Mouse (Mus musculus): ENCODE data around the gene Kpna6. TPM values are rescaled to one million over a fixed set of nuclear protein-coding genes. Genes with fewer than 3 reads are reported as not detected.

Kpna6 gene
- total RNA-seq, 2 experiments from 2014 or later, result 20.9 to 30.0 TPM

- peak; percentile 88 for ATAC-seq (replicated peaks; ENCODE audit: poor library complexity)
These were observed 53.5 kb downstream of the Kpna6 start, which contains the start of gene Iqcc for GRCm38 (mm10) chr4:129618786-129619691. Gene Iqcc (minus strand): TSS chr4:129619099.

DNA sequence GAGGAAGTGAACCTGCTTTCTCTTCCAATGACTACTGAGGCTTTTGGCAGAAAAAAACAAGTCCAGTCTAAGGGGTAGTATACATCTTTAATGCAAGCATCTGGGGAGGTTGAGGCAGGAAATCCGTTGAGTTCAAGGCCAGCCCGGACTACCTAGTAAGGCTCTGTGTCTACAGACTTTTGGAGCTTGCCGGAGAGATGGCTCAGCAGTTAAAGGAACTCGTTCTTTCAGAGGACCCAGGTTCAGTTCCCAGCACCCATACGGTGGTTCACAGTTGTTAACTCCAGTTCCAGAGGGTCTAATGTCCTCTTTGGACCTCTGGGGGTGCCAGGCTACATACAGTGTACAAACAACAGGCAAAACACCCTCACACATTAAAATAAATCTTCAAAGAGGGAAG is 54.5 kb downstream of the Kpna6 start:
- no peak for ATAC-seq (replicated peaks; ENCODE audit: poor library complexity)

DNA sequence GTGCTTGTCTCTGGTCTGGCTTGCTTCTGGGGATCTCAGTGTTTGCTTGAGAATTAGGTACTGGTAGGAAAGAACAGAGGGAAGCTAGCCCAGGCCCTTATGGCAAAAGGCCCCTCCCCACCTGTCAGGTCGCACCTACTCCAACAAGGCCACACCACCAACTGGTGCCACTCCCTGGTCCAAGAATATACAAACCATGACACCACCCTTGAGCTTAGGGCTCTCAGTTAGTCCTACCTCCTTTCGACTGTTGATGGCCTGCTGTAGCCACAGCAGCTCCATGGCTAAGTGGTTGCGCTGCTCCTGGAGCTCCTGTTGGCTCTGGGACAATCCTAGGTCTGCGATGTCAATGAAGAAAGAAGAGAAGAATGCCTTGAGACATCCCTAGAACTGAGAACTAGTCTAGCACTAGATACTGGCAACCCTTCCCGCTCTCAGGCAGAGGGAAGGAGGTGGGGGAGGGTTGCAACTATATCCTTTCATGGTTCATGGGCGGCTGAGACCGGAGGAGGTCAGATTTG is 55.4 kb downstream of the Kpna6 start:
- no peak for ATAC-seq (replicated peaks; ENCODE audit: poor library complexity)

- no peak for ATAC-seq (replicated peaks; ENCODE audit: poor library complexity)
These were observed 55.9 kb downstream of the Kpna6 start for GRCm38 (mm10) chr4:129616631-129617030.

DNA sequence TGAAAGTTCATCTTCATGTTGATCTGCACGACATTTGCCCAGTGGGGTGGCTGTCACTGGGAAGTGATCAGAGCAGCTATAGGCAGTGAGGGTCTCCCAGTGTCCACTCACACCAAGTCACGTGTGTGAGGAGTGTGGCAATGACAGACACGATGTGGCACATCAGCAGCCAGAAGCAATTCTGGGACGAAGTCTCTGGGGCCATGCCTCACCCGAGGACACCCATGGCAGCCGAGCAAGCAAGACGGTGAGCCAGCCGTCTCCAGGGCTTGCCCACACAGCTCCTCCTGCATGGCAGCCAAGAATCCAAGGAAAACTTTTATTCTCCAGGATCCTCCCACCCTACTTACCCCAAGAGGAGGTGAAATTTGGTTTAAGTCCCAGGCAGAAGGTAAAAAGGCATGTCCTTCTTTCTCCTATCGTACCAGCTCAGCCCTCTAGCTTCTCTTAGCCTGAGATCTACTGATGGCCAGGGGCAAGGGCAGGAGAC is 56.7 kb downstream of the Kpna6 start:
- ATAC-seq (replicated peaks; ENCODE audit: poor library complexity), result no peak

DNA sequence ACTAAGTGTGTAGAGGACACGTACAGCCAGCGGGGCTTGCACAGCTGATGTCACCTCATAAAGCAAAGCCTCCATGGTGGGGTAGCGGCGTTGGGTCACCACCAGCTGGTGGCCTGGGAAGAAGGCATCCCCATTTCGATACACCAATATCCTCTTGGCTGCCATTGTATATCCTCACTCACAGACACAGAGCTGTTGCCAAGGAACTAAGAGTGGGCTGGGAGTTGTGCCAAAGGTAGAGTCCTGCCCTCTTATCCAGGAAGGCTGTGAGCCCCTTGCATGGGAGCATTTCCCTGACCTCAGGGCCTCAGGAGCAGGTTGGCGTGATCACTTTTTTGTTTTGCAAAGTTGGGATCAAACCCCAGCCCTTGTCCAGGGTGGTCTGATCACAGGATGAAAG is 58.5 kb downstream of the Kpna6 start, which contains the start of gene Dcdc2b:
Dcdc2b (minus strand) TSS at position 165 of the 400 bp plus-strand sequence.
- no peak for ATAC-seq (replicated peaks; ENCODE audit: poor library complexity)

DNA sequence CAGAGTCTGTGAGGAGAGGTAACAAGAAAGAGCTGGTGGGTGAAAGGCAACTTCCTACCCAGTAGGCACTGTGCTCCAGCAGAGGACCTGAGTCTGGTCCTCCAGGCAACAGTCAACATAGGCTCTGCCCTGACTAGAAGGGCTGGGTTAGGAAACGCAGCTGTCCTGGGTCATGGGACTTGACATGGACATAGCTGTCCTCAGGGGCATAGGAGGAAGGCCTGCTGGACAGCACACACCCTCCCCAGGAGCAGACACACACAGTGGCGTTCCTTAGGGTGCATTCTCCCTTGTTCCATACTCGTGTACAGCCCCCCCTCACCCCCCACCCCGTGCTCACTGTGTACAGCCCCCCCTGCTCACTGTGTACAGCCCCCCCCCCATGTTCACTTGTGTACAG is 62.1 kb downstream of the Kpna6 start:
- no peak for ATAC-seq (replicated peaks; ENCODE audit: poor library complexity)

GRCm38 (mm10) chr4:129610026-129610425 is 62.5 kb downstream of the Kpna6 start:
- ATAC-seq (replicated peaks; ENCODE audit: poor library complexity), result no peak

DNA sequence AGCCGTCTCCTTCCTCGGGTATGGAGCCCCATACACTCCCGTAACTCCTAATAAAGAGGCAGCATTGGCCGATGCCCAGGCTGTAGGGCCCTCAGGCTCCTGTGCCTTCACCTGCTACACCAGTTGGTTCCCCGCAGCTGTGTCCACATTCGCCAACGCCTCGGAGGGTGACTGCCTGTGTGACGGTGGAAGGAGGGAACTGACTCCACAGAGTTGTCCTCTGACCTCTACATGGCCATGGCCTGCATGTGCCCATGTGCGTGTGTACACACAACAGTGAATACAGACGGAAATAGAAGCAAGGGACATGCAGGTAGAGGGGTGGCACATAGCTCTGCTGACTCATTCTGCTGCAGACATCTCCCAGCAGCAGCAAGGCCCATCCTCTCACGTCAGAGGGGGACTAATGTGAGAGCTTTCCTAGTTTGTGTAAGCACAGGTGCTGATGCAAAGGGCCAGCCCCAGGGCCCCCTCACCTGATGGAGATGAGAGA is 63.4 kb downstream of the Kpna6 start:
- no peak for ATAC-seq (replicated peaks; ENCODE audit: poor library complexity)

DNA sequence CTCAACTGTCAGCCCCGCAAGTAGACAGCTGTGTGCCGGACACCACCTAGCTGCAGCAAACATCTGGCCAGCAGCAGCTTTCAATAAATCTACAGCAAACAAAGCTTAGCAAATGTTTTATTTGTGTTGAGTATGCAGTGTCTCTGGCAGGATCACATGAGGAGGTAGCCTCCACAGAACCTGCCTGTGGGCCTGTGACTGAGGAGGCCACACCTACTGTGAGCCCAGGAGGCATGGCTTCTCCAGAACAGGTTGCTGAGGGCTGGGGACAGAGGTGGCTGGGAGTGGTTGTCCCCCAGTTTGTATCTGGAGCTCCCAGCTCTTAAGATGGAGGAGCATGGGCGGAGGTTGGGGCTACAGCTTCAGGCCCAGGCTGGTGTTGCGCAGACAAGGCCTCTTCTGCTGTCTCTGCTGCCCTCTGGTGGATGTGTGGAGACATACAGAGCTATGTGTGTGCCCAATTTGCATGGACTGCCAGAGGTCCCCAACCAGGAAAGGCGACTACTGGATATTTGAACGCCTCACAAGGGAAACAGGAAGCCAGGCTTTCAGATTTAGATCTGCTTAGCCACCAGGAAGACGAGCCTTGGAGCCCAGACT is 64.0 kb downstream of the Kpna6 start:
- ATAC-seq (replicated peaks; ENCODE audit: poor library complexity), result peak; percentile 99

GRCm38 (mm10) chr4:129600233-129601158 is 72.1 kb downstream of the Kpna6 start, which contains the start of the genes Eif3i and Tmem234:
Gene Eif3i (minus strand): TSS chr4:129600648.
Gene Tmem234 (plus strand): TSS chr4:129600668.
- ATAC-seq (replicated peaks; ENCODE audit: poor library complexity), result peak; percentile 99

Other genes with a start within 250 kb of the Kpna6 start
- gene Zbtb8b, start 231.9 kb downstream of the Kpna6 start, total RNA-seq (2015), result not detected in 2 replicates
- gene Zbtb8b, start 231.9 kb downstream of the Kpna6 start, total RNA-seq (2017), result not detected in 2 replicates
- gene Bsdc1, start 211.2 kb downstream of the Kpna6 start, total RNA-seq (2015), result 14.4 and 14.6 TPM in 2 replicates
- gene Bsdc1, start 211.2 kb downstream of the Kpna6 start, total RNA-seq (2017), result 23.1 and 24.8 TPM in 2 replicates
- not detected in 2 replicates for gene Tssk3, start 181.7 kb downstream of the Kpna6 start, total RNA-seq (2015)
- not detected in 2 replicates for gene Tssk3, start 181.7 kb downstream of the Kpna6 start, total RNA-seq (2017)
- gene Fam229a, start 181.6 kb downstream of the Kpna6 start, total RNA-seq (2015), result not detected in 2 replicates
- not detected in 2 replicates for gene Fam229a, start 181.6 kb downstream of the Kpna6 start, total RNA-seq (2017)
- 56.8 and 62.3 TPM in 2 replicates for gene Marcksl1, start 159.2 kb downstream of the Kpna6 start, total RNA-seq (2015)
- 37.5 and 43.9 TPM in 2 replicates for gene Marcksl1, start 159.2 kb downstream of the Kpna6 start, total RNA-seq (2017)
- 114 and 119 TPM in 2 replicates for gene Hdac1, start 130.1 kb downstream of the Kpna6 start, total RNA-seq (2015)
- 58.5 and 79.7 TPM in 2 replicates for gene Hdac1, start 130.1 kb downstream of the Kpna6 start, total RNA-seq (2017)
- 1.2 and 2.7 TPM in 2 replicates for gene Lck, start 99.1 kb downstream of the Kpna6 start, total RNA-seq (2015)
- 3.5 and 4.4 TPM in 2 replicates for gene Lck, start 99.1 kb downstream of the Kpna6 start, total RNA-seq (2017)
- gene Fam167b, start 94.2 kb downstream of the Kpna6 start, total RNA-seq (2015), result not detected in 2 replicates
- gene Fam167b, start 94.2 kb downstream of the Kpna6 start, total RNA-seq (2017), result not detected in 2 replicates
- 405 and 434 TPM in 2 replicates for gene Eif3i, start 72.1 kb downstream of the Kpna6 start, total RNA-seq (2015)
- gene Eif3i, start 72.1 kb downstream of the Kpna6 start, total RNA-seq (2017), result 298 and 336 TPM in 2 replicates
- gene Tmem234, start 72.1 kb downstream of the Kpna6 start, total RNA-seq (2015), result 97.2 and 104 TPM in 2 replicates
- gene Tmem234, start 72.1 kb downstream of the Kpna6 start, total RNA-seq (2017), result 100 and 123 TPM in 2 replicates
- gene Dcdc2b, start 58.5 kb downstream of the Kpna6 start, total RNA-seq (2015), result 1.3 TPM in 1 of 2 replicates, not detected in the other
- 0.81 TPM in 1 of 2 replicates, not detected in the other for gene Dcdc2b, start 58.5 kb downstream of the Kpna6 start, total RNA-seq (2017)
- gene Iqcc, start 53.7 kb downstream of the Kpna6 start, total RNA-seq (2015), result 11.3 and 17.5 TPM in 2 replicates
- 16.8 and 17.9 TPM in 2 replicates for gene Iqcc, start 53.7 kb downstream of the Kpna6 start, total RNA-seq (2017)
- 43.6 and 55.5 TPM in 2 replicates for gene Ccdc28b, start 48.8 kb downstream of the Kpna6 start, total RNA-seq (2015)
- gene Ccdc28b, start 48.8 kb downstream of the Kpna6 start, total RNA-seq (2017), result 53.6 and 57.7 TPM in 2 replicates
- 29.9 and 34.6 TPM in 2 replicates for gene Txlna, start 31.7 kb downstream of the Kpna6 start, total RNA-seq (2015)
- 115 and 143 TPM in 2 replicates for gene Txlna, start 31.7 kb downstream of the Kpna6 start, total RNA-seq (2017)
- gene Tmem39b, start 24.1 kb upstream of the Kpna6 start, total RNA-seq (2015), result 23.5 and 26.4 TPM in 2 replicates
- gene Tmem39b, start 24.1 kb upstream of the Kpna6 start, total RNA-seq (2017), result 3.0 and 7.3 TPM in 2 replicates
- gene Khdrbs1, start 69.5 kb upstream of the Kpna6 start, total RNA-seq (2015), result 104 and 118 TPM in 2 replicates
- 87.7 and 97.3 TPM in 2 replicates for gene Khdrbs1, start 69.5 kb upstream of the Kpna6 start, total RNA-seq (2017)
- gene Ptp4a2, start 138.5 kb upstream of the Kpna6 start, total RNA-seq (2015), result 310 and 335 TPM in 2 replicates
- 303 and 393 TPM in 2 replicates for gene Ptp4a2, start 138.5 kb upstream of the Kpna6 start, total RNA-seq (2017)

Data from megakaryocyte progenitor cell, adult 5-6 weeks (primary cell).